Mouse (Mus musculus): ENCODE data around the gene Col18a1. TPM values are rescaled to one million over a fixed set of nuclear protein-coding genes. Genes with fewer than 3 reads are reported as not detected.

Gene Col18a1
- 80.1 and 83.2 TPM in 2 replicates for polyA plus RNA-seq (2014; fragmentation: Nextera tagmentation; extraction: Ambion mirVana)

DNA sequence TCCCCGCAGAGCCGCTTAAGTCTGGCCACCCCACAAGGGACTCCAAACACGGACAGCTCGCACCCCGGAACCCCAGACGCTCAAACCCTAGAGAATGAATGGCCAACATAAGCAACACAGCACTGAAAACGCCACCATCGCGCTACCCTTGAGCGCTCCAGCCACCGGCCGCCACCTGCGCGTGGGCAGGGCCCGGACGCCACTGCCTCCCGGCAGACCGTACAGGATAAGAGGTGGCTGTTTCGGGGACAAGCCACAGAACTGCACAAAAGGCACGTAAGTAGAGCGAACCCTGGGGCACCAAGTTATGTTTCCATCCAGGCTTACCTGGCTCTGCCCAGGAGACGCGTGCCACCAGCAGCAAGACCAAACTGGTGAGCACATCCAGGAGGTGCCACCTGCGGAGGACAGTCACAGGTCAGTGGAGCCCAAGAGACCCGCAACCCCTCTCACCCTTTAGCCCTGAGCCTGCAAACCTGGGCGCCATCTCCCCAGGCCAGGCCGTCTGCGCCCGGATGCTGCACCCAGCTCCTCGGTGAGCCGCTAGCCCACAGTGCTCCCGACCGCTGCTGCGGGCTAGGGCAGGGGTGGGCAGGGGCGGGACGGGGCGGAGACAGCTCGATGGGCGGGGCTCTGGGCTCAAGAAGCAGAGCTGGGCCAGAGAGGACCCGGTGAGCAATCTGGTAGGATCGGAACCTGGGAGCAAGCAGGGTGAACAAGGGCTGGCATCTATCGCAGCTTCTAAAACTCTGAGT is at the start of gene Col18a1:
Gene Col18a1 (minus strand): TSS at position 586 of the 755 bp plus-strand sequence.
- Histone ChIP-seq H3K9me3 (ENCODE audit: control insufficient read depth, low read length) (no peaks in the 10 kb centered on the region), H3K27ac (ENCODE audit: low read depth, low read length) (peak within 1 kb of the TSS; percentile 77), H3K27me3 (ENCODE audit: control insufficient read depth, insufficient read depth, low read length) (no peaks in the 10 kb centered on the region), H3K36me3 (ENCODE audit: control insufficient read depth, insufficient read depth, low read length) (no peaks in the 10 kb centered on the region), H3K4me1 (ENCODE audit: control insufficient read depth, insufficient read depth, low read length) (peaks cover 16% of the 10 kb centered on the region), H3K9ac (ENCODE audit: low read length) (peak within 1 kb of the TSS; percentile 73), H3K4me2 (ENCODE audit: low read depth) (peak within 1 kb of the TSS; percentile 94), H3K4me3 (ENCODE audit: low read depth, low read length) (peak within 1 kb of the TSS; percentile 66)
- 1% methylated on average over 42 of the region's 42 CpGs for WGBS
- peak; percentile 82 for DNase-seq (ENCODE audit: low spot score)
- ATAC-seq (ENCODE audit: insufficient read depth, low FRiP score, low TSS enrichment): peak; percentile 81

DNA sequence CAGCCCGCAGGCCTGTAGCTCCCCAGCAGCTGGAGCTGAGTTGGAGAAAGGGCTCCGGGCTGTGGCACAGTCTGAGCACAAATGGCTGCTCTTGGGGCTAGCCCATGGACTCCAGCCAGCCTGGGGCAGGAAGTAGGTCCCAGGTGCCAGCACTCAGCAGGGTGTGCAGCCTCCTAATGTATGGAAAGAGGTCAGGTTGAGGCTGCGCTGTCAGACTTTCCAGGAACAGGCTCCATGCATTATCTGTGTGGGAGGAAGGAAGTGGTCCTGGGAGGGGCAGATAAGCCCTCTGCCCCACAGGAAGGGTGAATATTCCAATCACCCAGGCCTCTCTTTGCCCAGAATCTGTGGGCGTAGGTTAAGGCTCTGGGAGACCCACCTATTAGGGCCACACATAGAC is 49.3 kb upstream of the Col18a1 start:
- H3K9me3 ChIP-seq (ENCODE audit: control insufficient read depth, low read length): no peaks in the 10 kb centered on the region
- H3K4me2 ChIP-seq (ENCODE audit: low read depth): no peak overlapping the region
- no peak overlapping the region for H3K27ac ChIP-seq (ENCODE audit: low read depth, low read length)
- H3K4me3 ChIP-seq (ENCODE audit: low read depth, low read length): no peak overlapping the region
- H3K36me3 ChIP-seq (ENCODE audit: control insufficient read depth, insufficient read depth, low read length): no peaks in the 10 kb centered on the region
- H3K4me1 ChIP-seq (ENCODE audit: control insufficient read depth, insufficient read depth, low read length): no peaks in the 10 kb centered on the region
- no peak for ATAC-seq (ENCODE audit: insufficient read depth, low FRiP score, low TSS enrichment)
- no peak overlapping the region for H3K9ac ChIP-seq (ENCODE audit: low read length)
- no peaks in the 10 kb centered on the region for H3K27me3 ChIP-seq (ENCODE audit: control insufficient read depth, insufficient read depth, low read length)
- DNase-seq (ENCODE audit: low spot score): no peak
- 65% methylated on average over 4 of the region's 4 CpGs for WGBS

DNA sequence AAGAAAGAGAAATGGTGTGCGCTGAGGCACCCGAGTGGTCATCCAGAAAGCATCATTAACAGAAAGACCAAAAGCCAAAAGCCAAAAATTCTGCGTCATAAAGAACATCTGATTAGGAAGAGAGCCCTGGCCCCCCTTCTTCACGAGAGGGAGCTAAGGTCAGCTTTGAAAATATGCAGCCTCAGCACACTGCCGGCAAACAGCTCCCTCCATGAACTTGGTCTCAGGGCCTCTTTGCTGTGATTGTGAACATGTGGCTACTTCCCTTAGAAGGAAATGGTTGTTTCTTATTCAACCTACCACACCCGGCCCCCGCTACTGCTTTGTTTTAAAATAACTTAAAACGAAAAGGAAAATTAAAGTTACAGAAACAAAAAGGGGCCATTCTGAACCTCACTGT is 48.2 kb upstream of the Col18a1 start:
- Histone ChIP-seq H3K4me2 (ENCODE audit: low read depth) (no peak overlapping the region), H3K4me1 (ENCODE audit: control insufficient read depth, insufficient read depth, low read length) (no peaks in the 10 kb centered on the region), H3K9ac (ENCODE audit: low read length) (no peak overlapping the region), H3K9me3 (ENCODE audit: control insufficient read depth, low read length) (no peaks in the 10 kb centered on the region), H3K27me3 (ENCODE audit: control insufficient read depth, insufficient read depth, low read length) (no peaks in the 10 kb centered on the region), H3K36me3 (ENCODE audit: control insufficient read depth, insufficient read depth, low read length) (no peaks in the 10 kb centered on the region), H3K4me3 (ENCODE audit: low read depth, low read length) (no peak overlapping the region), H3K27ac (ENCODE audit: low read depth, low read length) (no peak overlapping the region)
- no peak for ATAC-seq (ENCODE audit: insufficient read depth, low FRiP score, low TSS enrichment)
- WGBS: 73% methylated on average over 8 of the region's 8 CpGs
- DNase-seq (ENCODE audit: low spot score): no peak

DNA sequence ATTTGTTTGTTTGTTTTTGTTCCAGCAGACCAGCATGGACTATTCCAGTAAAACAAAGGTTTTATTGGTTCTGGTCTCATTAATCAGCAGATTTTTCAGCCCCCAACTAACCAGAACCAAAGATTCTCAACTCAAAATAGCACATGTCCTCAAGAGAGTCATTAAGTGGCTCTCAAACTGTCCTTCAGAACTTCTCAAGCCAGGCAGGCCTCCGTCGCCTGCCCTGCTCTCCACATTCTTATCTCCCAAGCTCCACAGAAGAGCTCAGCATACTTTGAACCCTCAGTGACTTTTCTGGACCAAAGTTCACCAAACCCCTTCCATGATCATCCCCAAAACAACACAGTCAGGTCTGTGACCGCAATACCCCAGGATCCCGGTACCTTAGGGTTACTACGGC is 47.1 kb upstream of the Col18a1 start:
- Histone ChIP-seq H3K9ac (ENCODE audit: low read length) (no peak overlapping the region), H3K27me3 (ENCODE audit: control insufficient read depth, insufficient read depth, low read length) (no peaks in the 10 kb centered on the region), H3K4me3 (ENCODE audit: low read depth, low read length) (no peak overlapping the region), H3K4me1 (ENCODE audit: control insufficient read depth, insufficient read depth, low read length) (no peaks in the 10 kb centered on the region), H3K9me3 (ENCODE audit: control insufficient read depth, low read length) (no peaks in the 10 kb centered on the region), H3K36me3 (ENCODE audit: control insufficient read depth, insufficient read depth, low read length) (no peaks in the 10 kb centered on the region), H3K27ac (ENCODE audit: low read depth, low read length) (no peak overlapping the region), H3K4me2 (ENCODE audit: low read depth) (no peak overlapping the region)
- ATAC-seq (ENCODE audit: insufficient read depth, low FRiP score, low TSS enrichment) (no peak), DNase-seq (ENCODE audit: low spot score) (no peak)
- 95% methylated on average over 5 of the region's 5 CpGs for WGBS

DNA sequence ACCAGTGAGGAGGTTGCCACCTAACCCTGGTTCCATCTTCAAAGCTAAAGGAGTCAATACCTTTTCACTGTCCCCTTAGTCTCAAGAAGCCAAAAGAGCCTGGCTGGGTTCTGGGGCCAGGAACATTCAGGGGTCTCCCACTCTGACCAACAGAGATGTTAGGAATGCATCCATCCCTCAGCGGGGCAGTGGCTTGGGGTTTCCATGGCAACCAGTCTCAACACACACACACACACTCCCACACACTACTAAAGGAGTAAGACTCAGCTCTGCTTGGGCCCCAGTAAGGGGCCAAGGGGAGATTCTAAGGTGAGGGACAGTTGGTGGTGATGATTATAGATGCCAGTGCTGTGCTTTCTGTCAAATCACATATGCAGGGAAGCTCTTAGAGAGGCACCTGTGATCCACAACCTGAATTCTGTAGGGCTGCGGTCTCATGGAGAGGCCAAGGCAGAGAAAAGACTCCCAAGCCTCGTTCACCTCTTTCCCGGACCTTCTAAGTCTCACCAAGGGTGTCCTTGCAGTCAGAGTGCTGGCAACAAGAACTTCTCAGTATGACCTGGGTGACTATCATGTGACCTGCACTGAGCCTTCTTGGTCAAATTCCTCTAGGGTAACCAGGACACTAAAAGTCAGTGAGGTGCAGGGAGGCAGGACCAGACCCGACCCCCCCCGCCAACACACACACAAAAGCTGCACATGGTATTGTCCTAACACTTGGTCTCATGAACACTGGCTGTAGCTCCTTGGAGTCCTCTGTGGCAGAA is 46.2 kb upstream of the Col18a1 start:
- DNase-seq (ENCODE audit: low spot score) (no peak), ATAC-seq (ENCODE audit: insufficient read depth, low FRiP score, low TSS enrichment) (no peak)
- Histone ChIP-seq H3K4me1 (ENCODE audit: control insufficient read depth, insufficient read depth, low read length) (no peaks in the 10 kb centered on the region), H3K27me3 (ENCODE audit: control insufficient read depth, insufficient read depth, low read length) (no peaks in the 10 kb centered on the region), H3K36me3 (ENCODE audit: control insufficient read depth, insufficient read depth, low read length) (no peaks in the 10 kb centered on the region), H3K4me3 (ENCODE audit: low read depth, low read length) (no peak overlapping the region), H3K27ac (ENCODE audit: low read depth, low read length) (no peak overlapping the region), H3K9me3 (ENCODE audit: control insufficient read depth, low read length) (no peaks in the 10 kb centered on the region), H3K4me2 (ENCODE audit: low read depth) (no peak overlapping the region), H3K9ac (ENCODE audit: low read length) (no peak overlapping the region)
- WGBS: 80% methylated on average over 6 of the region's 6 CpGs

DNA sequence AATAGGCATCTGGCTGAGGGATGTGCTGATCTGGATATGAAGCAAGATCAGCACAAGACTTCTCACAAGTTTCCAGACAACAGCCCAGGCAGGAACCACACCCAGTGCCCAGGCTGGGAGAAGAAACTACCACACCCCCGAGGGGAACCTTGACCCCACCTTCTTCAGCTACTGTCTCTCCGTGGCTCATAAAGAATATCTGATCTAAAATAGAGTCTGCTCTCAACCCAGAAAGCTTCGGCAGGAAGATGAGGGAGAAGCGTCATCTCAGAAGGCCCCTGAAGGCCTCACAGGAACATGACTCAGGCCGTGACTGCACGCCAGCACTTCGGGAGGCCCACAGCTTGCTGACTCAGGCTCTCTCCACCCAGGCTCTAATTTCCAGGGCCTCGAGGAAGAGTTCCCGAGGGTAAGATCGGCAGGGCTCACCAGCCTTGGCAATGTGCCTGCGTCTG is 44.8 kb upstream of the Col18a1 start:
- Histone ChIP-seq H3K27me3 (ENCODE audit: control insufficient read depth, insufficient read depth, low read length) (no peaks in the 10 kb centered on the region), H3K4me1 (ENCODE audit: control insufficient read depth, insufficient read depth, low read length) (no peaks in the 10 kb centered on the region), H3K36me3 (ENCODE audit: control insufficient read depth, insufficient read depth, low read length) (no peaks in the 10 kb centered on the region), H3K4me2 (ENCODE audit: low read depth) (no peak overlapping the region), H3K9me3 (ENCODE audit: control insufficient read depth, low read length) (no peaks in the 10 kb centered on the region), H3K4me3 (ENCODE audit: low read depth, low read length) (no peak overlapping the region), H3K9ac (ENCODE audit: low read length) (no peak overlapping the region), H3K27ac (ENCODE audit: low read depth, low read length) (no peak overlapping the region)
- DNase-seq (ENCODE audit: low spot score): no peak
- no peak for ATAC-seq (ENCODE audit: insufficient read depth, low FRiP score, low TSS enrichment)
- 75% methylated on average over 11 of the region's 11 CpGs for WGBS

DNA sequence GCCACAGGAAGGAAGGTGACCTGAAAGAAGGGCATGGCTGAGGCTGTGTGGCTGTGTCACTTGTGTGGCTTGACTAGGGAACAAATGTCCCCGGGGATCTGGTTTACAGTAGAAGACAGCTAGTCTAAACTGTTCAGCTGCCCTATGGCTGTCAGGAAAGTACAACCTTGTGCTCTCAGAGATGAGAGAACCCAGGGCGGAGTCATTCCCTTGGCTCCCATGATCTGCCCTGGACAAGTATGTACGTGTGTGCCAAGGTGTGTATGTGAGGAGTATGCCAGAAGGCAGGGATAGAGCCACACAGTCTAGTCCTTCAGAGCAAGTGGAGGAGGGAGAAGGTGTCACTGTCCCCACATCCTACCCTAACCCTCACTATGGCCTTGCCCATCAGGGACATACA is 44.3 kb upstream of the Col18a1 start:
- whole genome bisulfite sequencing: 94% methylated on average over 3 of the region's 3 CpGs
- H3K36me3 ChIP-seq (ENCODE audit: control insufficient read depth, insufficient read depth, low read length): no peaks in the 10 kb centered on the region
- DNase-seq (ENCODE audit: low spot score) (no peak), ATAC-seq (ENCODE audit: insufficient read depth, low FRiP score, low TSS enrichment) (no peak)
- H3K4me2 ChIP-seq (ENCODE audit: low read depth): no peak overlapping the region
- H3K9ac ChIP-seq (ENCODE audit: low read length): no peak overlapping the region
- H3K9me3 ChIP-seq (ENCODE audit: control insufficient read depth, low read length): no peaks in the 10 kb centered on the region
- no peak overlapping the region for H3K4me3 ChIP-seq (ENCODE audit: low read depth, low read length)
- H3K4me1 ChIP-seq (ENCODE audit: control insufficient read depth, insufficient read depth, low read length): no peaks in the 10 kb centered on the region
- no peak overlapping the region for H3K27ac ChIP-seq (ENCODE audit: low read depth, low read length)
- H3K27me3 ChIP-seq (ENCODE audit: control insufficient read depth, insufficient read depth, low read length): no peaks in the 10 kb centered on the region

DNA sequence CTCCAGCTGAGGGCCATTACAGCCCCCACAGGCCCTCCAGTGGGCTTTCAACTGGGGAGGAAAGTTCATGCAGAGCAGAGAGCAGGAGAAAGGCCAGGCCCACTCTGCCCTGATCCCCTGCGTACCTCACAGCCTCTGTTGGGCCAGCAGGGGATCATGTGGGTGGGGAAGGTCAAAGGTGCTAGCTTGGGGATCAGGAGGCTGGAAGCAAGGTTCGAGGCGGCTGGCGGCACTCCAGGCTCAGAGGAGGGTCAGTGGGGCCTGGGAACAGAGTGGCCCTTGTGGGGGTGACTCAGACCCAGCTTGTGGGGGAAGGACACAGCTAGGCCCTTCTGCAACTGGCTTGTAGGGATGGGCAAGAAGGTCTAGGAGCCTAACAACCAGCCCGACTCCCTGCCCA is 42.9 kb upstream of the Col18a1 start:
- no peak for DNase-seq (ENCODE audit: low spot score)

More for the DNA sequence above, 42.9 kb upstream of the Col18a1 start:
- H3K4me3 ChIP-seq (ENCODE audit: low read depth, low read length): no peak overlapping the region
- no peak for ATAC-seq (ENCODE audit: insufficient read depth, low FRiP score, low TSS enrichment)
- no peak overlapping the region for H3K9ac ChIP-seq (ENCODE audit: low read length)
- no peak overlapping the region for H3K27ac ChIP-seq (ENCODE audit: low read depth, low read length)
- H3K4me1 ChIP-seq (ENCODE audit: control insufficient read depth, insufficient read depth, low read length): peaks cover 3% of the 10 kb centered on the region; the same call in 1 of the 2 replicates
- no peak overlapping the region for H3K4me2 ChIP-seq (ENCODE audit: low read depth)
- H3K9me3 ChIP-seq (ENCODE audit: control insufficient read depth, low read length): no peaks in the 10 kb centered on the region
- no peaks in the 10 kb centered on the region for H3K36me3 ChIP-seq (ENCODE audit: control insufficient read depth, insufficient read depth, low read length)
- H3K27me3 ChIP-seq (ENCODE audit: control insufficient read depth, insufficient read depth, low read length): no peaks in the 10 kb centered on the region
- 61% methylated on average over 5 of the region's 5 CpGs for WGBS

Data from neural tube, embryonic 11.5 days (tissue).